In genomic region chr1:36580384-36581207, GRCm38 (mm10) we compare ENCODE assay signal across 8 mouse cellular contexts. TPM values are rescaled to one million over a fixed set of nuclear protein-coding genes. Genes with fewer than 3 reads are reported as not detected.
A peak's percentile ranks its signal among the peaks of the same experiment; 100 is the strongest.
DNase-seq lines count a peak whose midpoint lies in the region; ATAC-seq and TF ChIP-seq lines count a peak whose summit lies in the region.

No protein-coding gene starts in this region.

- peak; percentile 92 for DNase-seq in ES-CJ7 (ENCODE audit: low read depth, low spot score)
- peak; percentile 74 for DNase-seq in adrenal gland, postnatal 14 days
- peak; percentile 91 for DNase-seq in heart, embryonic 10.5 days (ENCODE audit: low spot score)
- DNase-seq in kidney, postnatal 14 days = peak; percentile 72
- no peak for DNase-seq in thymus, postnatal 0 days (ENCODE audit: low spot score)

- H3K27me3 ChIP-seq in embryonic facial prominence, embryonic 12.5 days = no peaks in the 10 kb centered on the region
- H3K27me3 ChIP-seq in heart, embryonic 10.5 days (ENCODE audit: insufficient read depth, poor library complexity, severe bottlenecking) = no peaks in the 10 kb centered on the region
- H3K27me3 ChIP-seq in liver, embryonic 15.5 days = no peaks in the 10 kb centered on the region; the same call in 1 of the 2 replicates

- H3K27ac ChIP-seq in embryonic facial prominence, embryonic 12.5 days = peak overlapping the region; percentile 94
- H3K27ac ChIP-seq in heart, embryonic 10.5 days = peak overlapping the region; percentile 92
- H3K27ac ChIP-seq in liver, embryonic 15.5 days (replicated peaks) = 0 out of 2 replicates have a peak overlapping the region, but pooled peaks have one; percentile 38
- H3K27ac ChIP-seq in olfactory bulb, adult 2 months (ENCODE audit: insufficient read depth, low read depth, low read length) = peak overlapping the region; percentile 44

- ATAC-seq in embryonic facial prominence, embryonic 12.5 days (ENCODE audit: insufficient number of reproducible peaks, insufficient read depth, low FRiP score, low TSS enrichment) = peak; percentile 91
- ATAC-seq in liver, embryonic 15.5 days (ENCODE audit: insufficient read depth) = peak; percentile 87

- H3K4me2 ChIP-seq in embryonic facial prominence, embryonic 12.5 days (replicated peaks) = peak overlapping the region; percentile 42
- H3K4me2 ChIP-seq in liver, embryonic 15.5 days = peak overlapping the region; percentile 61

- H3K36me3 ChIP-seq in embryonic facial prominence, embryonic 12.5 days = no peaks in the 10 kb centered on the region
- no peaks in the 10 kb centered on the region for H3K36me3 ChIP-seq in heart, embryonic 10.5 days
- H3K36me3 ChIP-seq in liver, embryonic 15.5 days (replicated peaks) = no peaks in the 10 kb centered on the region

- peak; percentile 15; the same call in 1 of the 2 replicates for TF ChIP-seq CTCF in olfactory bulb, adult 2 months (IDR thresholded peaks at IDR 0.05; ENCODE audit: insufficient read depth, low read depth, low read length)

- TF ChIP-seq POLR2A in olfactory bulb, adult 2 months (IDR thresholded peaks at IDR 0.05; ENCODE audit: insufficient read depth, low read depth, low read length) = no peak

- H3K9ac ChIP-seq in embryonic facial prominence, embryonic 12.5 days = 0 out of 2 replicates have a peak overlapping the region, but pooled peaks have one; percentile 7
- peak overlapping the region; percentile 6; the same call in 1 of the 2 replicates for H3K9ac ChIP-seq in liver, embryonic 15.5 days

- WGBS in embryonic facial prominence, embryonic 12.5 days = 1% methylated on average over 17 of the region's 17 CpGs
- 1% methylated on average over 17 of the region's 17 CpGs for WGBS in heart, embryonic 10.5 days
- 8% methylated on average over 17 of the region's 17 CpGs for WGBS in liver, embryonic 15.5 days (ENCODE audit: insufficient replicate concordance)
- 5% methylated on average over 17 of the region's 17 CpGs for WGBS in olfactory bulb, adult 2 months

- peak overlapping the region; percentile 9; the same call in 1 of the 2 replicates for H3K4me3 ChIP-seq in embryonic facial prominence, embryonic 12.5 days
- H3K4me3 ChIP-seq in heart, embryonic 10.5 days = peak overlapping the region; percentile 42
- peak overlapping the region; percentile 33 for H3K4me3 ChIP-seq in liver, embryonic 15.5 days (replicated peaks)
- H3K4me3 ChIP-seq in olfactory bulb, adult 2 months (ENCODE audit: insufficient read depth, low read depth, low read length) = peak overlapping the region; percentile 8; the same call in 1 of the 2 replicates

- no peaks in the 10 kb centered on the region for H3K9me3 ChIP-seq in embryonic facial prominence, embryonic 12.5 days
- no peaks in the 10 kb centered on the region for H3K9me3 ChIP-seq in heart, embryonic 10.5 days
- no peaks in the 10 kb centered on the region for H3K9me3 ChIP-seq in liver, embryonic 15.5 days (replicated peaks)

- H3K4me1 ChIP-seq in embryonic facial prominence, embryonic 12.5 days = peaks cover 40% of the 10 kb centered on the region
- peaks cover 94% of the 10 kb centered on the region for H3K4me1 ChIP-seq in heart, embryonic 10.5 days
- peaks cover 28% of the 10 kb centered on the region for H3K4me1 ChIP-seq in liver, embryonic 15.5 days (replicated peaks)
- H3K4me1 ChIP-seq in olfactory bulb, adult 2 months (ENCODE audit: control insufficient read depth, insufficient read depth, low read length) = peaks cover 36% of the 10 kb centered on the region

RNA-seq across cellular contexts. Expression of gene Sema4c, which starts 22.4 kb away (rescaled TPM):
- total RNA-seq in adrenal gland, postnatal 14 days (2021) = 20.7 and 27.9 TPM in 2 replicates
- polyA plus RNA-seq in embryonic facial prominence, embryonic 12.5 days (2016; fragmentation: Nextera tagmentation; extraction: Ambion mirVana) = 29.3 and 29.4 TPM in 2 replicates
- 12.2 and 15.2 TPM in 2 replicates for polyA plus RNA-seq in heart, embryonic 10.5 days (2016; fragmentation: Nextera tagmentation; extraction: Ambion mirVana)
- 1.9 and 2.0 TPM in 2 replicates for polyA plus RNA-seq in liver, embryonic 15.5 days (2015; fragmentation: Nextera tagmentation; extraction: Ambion mirVana)
- not detected in 2 replicates for polyA plus RNA-seq in olfactory bulb, adult 2 months (2012; ENCODE audit: insufficient read depth, insufficient read length, low replicate concordance, missing spikeins)
- 5.5 and 6.0 TPM in 2 replicates for polyA plus RNA-seq in thymus, postnatal 0 days (2015; fragmentation: Nextera tagmentation; extraction: Ambion mirVana)

RNA-seq across cellular contexts. Expression of gene Ankrd39, which starts 33.4 kb away (rescaled TPM):
- 11.7 and 15.3 TPM in 2 replicates for total RNA-seq in adrenal gland, postnatal 14 days (2021)
- polyA plus RNA-seq in embryonic facial prominence, embryonic 12.5 days (2016; fragmentation: Nextera tagmentation; extraction: Ambion mirVana) = 20.4 and 23.9 TPM in 2 replicates
- polyA plus RNA-seq in heart, embryonic 10.5 days (2016; fragmentation: Nextera tagmentation; extraction: Ambion mirVana) = 23.9 and 24.5 TPM in 2 replicates
- polyA plus RNA-seq in liver, embryonic 15.5 days (2015; fragmentation: Nextera tagmentation; extraction: Ambion mirVana) = 6.2 and 7.0 TPM in 2 replicates
- not detected in 2 replicates for polyA plus RNA-seq in olfactory bulb, adult 2 months (2012; ENCODE audit: insufficient read depth, insufficient read length, low replicate concordance, missing spikeins)
- 20.0 and 22.7 TPM in 2 replicates for polyA plus RNA-seq in thymus, postnatal 0 days (2015; fragmentation: Nextera tagmentation; extraction: Ambion mirVana)

RNA-seq across cellular contexts. Expression of gene Gm42417, which starts 41.4 kb away (rescaled TPM):
- total RNA-seq in adrenal gland, postnatal 14 days (2021) = 2.1 TPM in 1 of 2 replicates, not detected in the other
- 0.49 TPM in 1 of 2 replicates, not detected in the other for polyA plus RNA-seq in embryonic facial prominence, embryonic 12.5 days (2016; fragmentation: Nextera tagmentation; extraction: Ambion mirVana)
- 0.20 and 1.0 TPM in 2 replicates for polyA plus RNA-seq in heart, embryonic 10.5 days (2016; fragmentation: Nextera tagmentation; extraction: Ambion mirVana)
- not detected in 2 replicates for polyA plus RNA-seq in liver, embryonic 15.5 days (2015; fragmentation: Nextera tagmentation; extraction: Ambion mirVana)
- polyA plus RNA-seq in olfactory bulb, adult 2 months (2012; ENCODE audit: insufficient read depth, insufficient read length, low replicate concordance, missing spikeins) = not detected in 2 replicates
- polyA plus RNA-seq in thymus, postnatal 0 days (2015; fragmentation: Nextera tagmentation; extraction: Ambion mirVana) = 0.26 and 0.60 TPM in 2 replicates

RNA-seq across cellular contexts. Expression of gene Ankrd23, which starts 43.9 kb away (rescaled TPM):
- 8.9 and 9.7 TPM in 2 replicates for total RNA-seq in adrenal gland, postnatal 14 days (2021)
- polyA plus RNA-seq in embryonic facial prominence, embryonic 12.5 days (2016; fragmentation: Nextera tagmentation; extraction: Ambion mirVana) = 19.2 and 24.0 TPM in 2 replicates
- polyA plus RNA-seq in heart, embryonic 10.5 days (2016; fragmentation: Nextera tagmentation; extraction: Ambion mirVana) = 16.7 and 19.0 TPM in 2 replicates
- 2.3 and 2.9 TPM in 2 replicates for polyA plus RNA-seq in liver, embryonic 15.5 days (2015; fragmentation: Nextera tagmentation; extraction: Ambion mirVana)
- not detected in 2 replicates for polyA plus RNA-seq in olfactory bulb, adult 2 months (2012; ENCODE audit: insufficient read depth, insufficient read length, low replicate concordance, missing spikeins)
- 10.0 and 12.0 TPM in 2 replicates for polyA plus RNA-seq in thymus, postnatal 0 days (2015; fragmentation: Nextera tagmentation; extraction: Ambion mirVana)

Comparison
In these comparisons a context has a peak if more than half of its experiments do, and no peak if none do; other contexts are left out.
1. H3K27ac ChIP-seq: peak in every context shown above with its lines; median percentile 94 in embryonic facial prominence, embryonic 12.5 days; 92 in heart, embryonic 10.5 days; 44 in olfactory bulb, adult 2 months; 38 in liver, embryonic 15.5 days.